In genomic region chr12:100290711-100291685, GRCm38 (mm10) we compare ENCODE assay signal across 8 mouse cellular contexts.
DNase-seq lines count a peak whose midpoint lies in the region; ATAC-seq lines count a peak whose summit lies in the region.

No protein-coding gene starts in this region.

- H3K4me1 ChIP-seq in heart, embryonic 10.5 days, result peaks cover 38% of the 10 kb centered on the region
- H3K4me1 ChIP-seq in midbrain, embryonic 15.5 days, result peaks cover 28% of the 10 kb centered on the region

- intact Hi-C loops in heart, postnatal 25 days (cut with DNase I), result loop anchor here (2.0 kb wide), 1 partner anchor 14 kb away; no protein-coding TSS in a partner anchor

- no peak overlapping the region for H3K4me3 ChIP-seq in heart, embryonic 10.5 days
- H3K4me3 ChIP-seq in midbrain, embryonic 15.5 days, result no peak overlapping the region

- no peaks in the 10 kb centered on the region for H3K36me3 ChIP-seq in heart, embryonic 10.5 days
- H3K36me3 ChIP-seq in midbrain, embryonic 15.5 days (replicated peaks), result no peaks in the 10 kb centered on the region

- H3K27me3 ChIP-seq in heart, embryonic 10.5 days (ENCODE audit: insufficient read depth, poor library complexity, severe bottlenecking), result no peaks in the 10 kb centered on the region; the same call in 1 of the 2 replicates
- no peaks in the 10 kb centered on the region for H3K27me3 ChIP-seq in midbrain, embryonic 15.5 days (replicated peaks)

- DNase-seq in heart, embryonic 10.5 days (ENCODE audit: low spot score), result no peak
- DNase-seq in heart, postnatal 25 days (ENCODE audit: low spot score), result no peak
- peak; percentile 30 to 60 for DNase-seq in cerebellum, postnatal 4 days (ENCODE audit: low spot score in 2 of 2)
- peak; percentile 73 to 83 for DNase-seq in frontal cortex, postnatal 14 days (ENCODE audit: low spot score in 2 of 2)
- DNase-seq in layer of hippocampus, adult 8-10 months (ENCODE audit: low spot score in 2 of 2), result peak; percentile 88
- DNase-seq in c-Kit-positive CD71-positive TER-119-positive erythroid progenitor cells, embryonic 14.5 days (ENCODE audit: low spot score), result no peak
- no peak for DNase-seq in adrenal gland, postnatal 10 days

- H3K27ac ChIP-seq in heart, embryonic 10.5 days, result peak overlapping the region; percentile 73; the same call in 1 of the 2 replicates
- peak overlapping the region; percentile 85 for H3K27ac ChIP-seq in midbrain, embryonic 15.5 days

- 48% methylated on average over 18 of the region's 18 CpGs for WGBS in heart, embryonic 10.5 days
- 25% methylated on average over 18 of the region's 18 CpGs for WGBS in midbrain, embryonic 15.5 days

- H3K9me3 ChIP-seq in heart, embryonic 10.5 days, result no peaks in the 10 kb centered on the region
- H3K9me3 ChIP-seq in midbrain, embryonic 15.5 days, result no peaks in the 10 kb centered on the region

- peak; percentile 79 for ATAC-seq in midbrain, embryonic 15.5 days (replicated peaks)

- H3K4me2 ChIP-seq in midbrain, embryonic 15.5 days, result no peak overlapping the region

- H3K9ac ChIP-seq in midbrain, embryonic 15.5 days, result no peak overlapping the region

Comparison
In these comparisons a context has a peak if more than half of its experiments do, and no peak if none do; other contexts are left out.
1. DNase-seq: peak in cerebellum, postnatal 4 days (2 of 2), frontal cortex, postnatal 14 days (2 of 2) and layer of hippocampus, adult 8-10 months (2 of 2); none in heart, embryonic 10.5 days (single experiment), heart, postnatal 25 days (single experiment), c-Kit-positive CD71-positive TER-119-positive erythroid progenitor cells, embryonic 14.5 days (single experiment) and adrenal gland, postnatal 10 days (single experiment).